Mouse (Mus musculus) embryonic facial prominence, embryonic 14.5 days (tissue): ENCODE measurements around the gene Phrf1. TPM values are rescaled to one million over a fixed set of nuclear protein-coding genes. Genes with fewer than 3 reads are reported as not detected.

Experiments used
- ATAC-seq: fragments of 200-750 bp; cut with Nextera tagmentation; 2 replicates; pipeline ENCODE4 v1.8.0; 2017; ENCODE audit warnings: low read depth, moderate number of reproducible peaks, moderate TSS enrichment
- DNase-seq: peaks from one replicate; pipeline ENCODE4 v3.0.0-alpha.2; 2015; ENCODE audit warnings: low spot score
- H3K27ac ChIP-seq: fragments of 300-500 bp; sonication (generic); replicated peaks from 2 replicates; pipeline ENCODE4 v1.5.1; 2014; ENCODE audit warnings: low read depth, mild to moderate bottlenecking, low read length, moderate library complexity
- H3K27me3 ChIP-seq: fragments of 300-500 bp; sonication (generic); replicated peaks from 2 replicates; pipeline ENCODE4 v1.6.1; 2014; ENCODE audit warnings: low read length; ENCODE audit not compliant: control insufficient read depth, insufficient read depth
- H3K36me3 ChIP-seq: fragments of 300-500 bp; sonication (generic); 2 replicates; pipeline ENCODE4 v1.6.1; 2014; ENCODE audit warnings: low read length, mixed read lengths; ENCODE audit not compliant: control insufficient read depth, insufficient read depth
- H3K4me1 ChIP-seq: fragments of 300-500 bp; sonication (generic); 2 replicates; pipeline ENCODE4 v1.6.1; 2014; ENCODE audit warnings: antibody characterized with exemption, low read length; ENCODE audit not compliant: control insufficient read depth, insufficient read depth
- H3K4me2 ChIP-seq: fragments of 300-500 bp; sonication (generic); 2 replicates; pipeline ENCODE4 v1.6.1; 2014; ENCODE audit warnings: low read depth, mild to moderate bottlenecking, low read length, moderate library complexity, mixed read lengths
- H3K4me3 ChIP-seq: fragments of 300-500 bp; sonication (generic); 2 replicates; pipeline ENCODE4 v1.5.1; 2014; ENCODE audit warnings: low read depth, mild to moderate bottlenecking, low read length
- H3K9ac ChIP-seq: fragments of 300-500 bp; sonication (generic); 2 replicates; pipeline ENCODE4 v1.6.1; 2014; ENCODE audit warnings: low read depth, mild to moderate bottlenecking, low read length, moderate library complexity, mixed read lengths
- H3K9me3 ChIP-seq: fragments of 300-500 bp; sonication (generic); 2 replicates; pipeline ENCODE4 v1.6.1; 2016; ENCODE audit warnings: low read length; ENCODE audit not compliant: control insufficient read depth
- WGBS: fragments of 180-500 bp; shearing (Covaris S2); extraction: QIAGEN DNeasy Blood & Tissue Kit; methylation state at CpG from one replicate; pipeline ENCODE4 v1.1.7; 2014; 5-methylcytosine and 5-hydroxymethylcytosine counted together
- polyA plus RNA-seq: library from polyadenylated mRNA; unstranded; fragments of >200 nt; fragmentation: Nextera tagmentation; extraction: Ambion mirVana; gene quantifications from 2 replicates; pipeline ENCODE4 v1.2.1, GENCODE M21; 2014

Phrf1 gene
- polyA plus RNA-seq, 1 experiment from 2014 or later = 59.8 TPM

GRCm38 (mm10) chr7:141278766-141279590 lies 50.4 kb downstream of the Phrf1 start, which contains the start of gene Sct:
TSS of gene Sct (minus strand) at chr7:141279133.
- Histone ChIP-seq H3K4me1 (peaks cover 7% of the 10 kb centered on the region; the same call in 1 of the 2 replicates), H3K4me2 (peak within 1 kb of the TSS; percentile 99), H3K9me3 (no peaks in the 10 kb centered on the region), H3K27me3 (peaks cover 9% of the 10 kb centered on the region), H3K9ac (peak within 1 kb of the TSS; percentile 60), H3K4me3 (peak within 1 kb of the TSS; percentile 47), H3K27ac (no peak within 1 kb of the TSS), H3K36me3 (no peaks in the 10 kb centered on the region)
- peak; percentile 63 for DNase-seq
- WGBS = 4% methylated on average over 36 of the region's 46 CpGs
- peak; percentile 64 for ATAC-seq

- Histone ChIP-seq H3K9me3 (no peaks in the 10 kb centered on the region), H3K4me3 (no peak overlapping the region), H3K4me2 (no peak overlapping the region), H3K27ac (no peak overlapping the region), H3K36me3 (no peaks in the 10 kb centered on the region), H3K27me3 (peaks cover 9% of the 10 kb centered on the region), H3K9ac (no peak overlapping the region), H3K4me1 (peaks cover 7% of the 10 kb centered on the region; the same call in 1 of the 2 replicates)
- DNase-seq (no peak), ATAC-seq (no peak)
- 59% methylated on average over 6 of the region's 6 CpGs for WGBS
These were observed 52.9 kb downstream of the Phrf1 start for GRCm38 (mm10) chr7:141281442-141281841.

- H3K27me3 ChIP-seq = peaks cover 9% of the 10 kb centered on the region
- no peak overlapping the region for H3K27ac ChIP-seq
- ATAC-seq (no peak), DNase-seq (no peak)
- H3K4me1 ChIP-seq = peaks cover 7% of the 10 kb centered on the region; the same call in 1 of the 2 replicates
- H3K9ac ChIP-seq = no peak overlapping the region
- H3K4me3 ChIP-seq = no peak overlapping the region
- no peak overlapping the region for H3K4me2 ChIP-seq
- H3K36me3 ChIP-seq = no peaks in the 10 kb centered on the region
- 80% methylated on average over 4 of the region's 4 CpGs for WGBS
- H3K9me3 ChIP-seq = no peaks in the 10 kb centered on the region
These were observed 54.2 kb downstream of the Phrf1 start for GRCm38 (mm10) chr7:141282756-141283155.

- ATAC-seq = no peak
- no peak overlapping the region for H3K4me3 ChIP-seq
- 86% methylated on average over 3 of the region's 3 CpGs for WGBS
- no peaks in the 10 kb centered on the region for H3K36me3 ChIP-seq
- no peak for DNase-seq
- H3K27me3 ChIP-seq = peaks cover 21% of the 10 kb centered on the region
- no peak overlapping the region for H3K27ac ChIP-seq
- H3K4me2 ChIP-seq = no peak overlapping the region
- H3K4me1 ChIP-seq = peaks cover 6% of the 10 kb centered on the region; the same call in 1 of the 2 replicates
- H3K9me3 ChIP-seq = no peaks in the 10 kb centered on the region
- H3K9ac ChIP-seq = no peak overlapping the region
These were observed 59.5 kb downstream of the Phrf1 start for GRCm38 (mm10) chr7:141288042-141288441.

- Histone ChIP-seq H3K27me3 (peaks cover 54% of the 10 kb centered on the region), H3K9ac (peak within 1 kb of the TSS; percentile 61), H3K36me3 (0 out of 2 replicates have a peak, but pooled peaks cover 3% of the 10 kb centered on the region), H3K4me3 (peak within 1 kb of the TSS; percentile 53), H3K4me2 (peak within 1 kb of the TSS; percentile 95), H3K9me3 (no peaks in the 10 kb centered on the region), H3K4me1 (peaks cover 10% of the 10 kb centered on the region; the same call in 1 of the 2 replicates), H3K27ac (no peak within 1 kb of the TSS)
- 5% methylated on average over 13 of the region's 46 CpGs for WGBS
- peak; percentile 89 for ATAC-seq
- DNase-seq = peak; percentile 68
These were observed 63.5 kb downstream of the Phrf1 start, which contains the start of gene Drd4 for GRCm38 (mm10) chr7:141291921-141292582. TSS of gene Drd4 (plus strand) at chr7:141292006.

GRCm38 (mm10) chr7:141292583-141293388 lies 64.2 kb downstream of the Phrf1 start:
- WGBS = 38% methylated on average over 14 of the region's 15 CpGs
- Histone ChIP-seq H3K27me3 (peaks cover 54% of the 10 kb centered on the region), H3K9ac (peak overlapping the region; percentile 61; the same call in 1 of the 2 replicates), H3K4me1 (peaks cover 10% of the 10 kb centered on the region; the same call in 1 of the 2 replicates), H3K4me3 (peak overlapping the region; percentile 53), H3K9me3 (no peaks in the 10 kb centered on the region), H3K4me2 (peak overlapping the region; percentile 95), H3K27ac (no peak overlapping the region), H3K36me3 (0 out of 2 replicates have a peak, but pooled peaks cover 8% of the 10 kb centered on the region)
- no peak for ATAC-seq
- DNase-seq = no peak

- no peaks in the 10 kb centered on the region for H3K9me3 ChIP-seq
- WGBS = 2% methylated on average over 35 of the region's 53 CpGs
- no peak overlapping the region for H3K27ac ChIP-seq
- ATAC-seq (no peak), DNase-seq (peak; percentile 26)
- H3K4me2 ChIP-seq = peak overlapping the region; percentile 79
- peaks cover 54% of the 10 kb centered on the region for H3K27me3 ChIP-seq
- H3K4me3 ChIP-seq = peak overlapping the region; percentile 37
- peaks cover 10% of the 10 kb centered on the region; the same call in 1 of the 2 replicates for H3K4me1 ChIP-seq
- 0 out of 2 replicates have a peak, but pooled peaks cover 9% of the 10 kb centered on the region for H3K36me3 ChIP-seq
- peak overlapping the region; percentile 62 for H3K9ac ChIP-seq
These were observed 65.4 kb downstream of the Phrf1 start for GRCm38 (mm10) chr7:141293852-141294471.
